Mouse (Mus musculus): ENCODE data around the gene Fcho1.
"Not testable (repeated sequence)": the region's sequence is repeated elsewhere in the genome, so short reads cannot be mapped to it uniquely, and the experiment has no call there.

- not testable (repeated sequence) for TF ChIP-seq POLR2A (IDR thresholded peaks at IDR 0.05; ENCODE audit: low read depth, low read length); CTCF (IDR thresholded peaks at IDR 0.05; ENCODE audit: extremely low read depth, insufficient read length, insufficient replicate concordance, low read depth, low read length)
Observed at GRCm38 (mm10) chr8:71749321-71750075, 24.0 kb upstream of the Fcho1 start.
